Mouse (Mus musculus): ENCODE measurements around the gene Rtf2.

Rtf2 gene

DNA sequence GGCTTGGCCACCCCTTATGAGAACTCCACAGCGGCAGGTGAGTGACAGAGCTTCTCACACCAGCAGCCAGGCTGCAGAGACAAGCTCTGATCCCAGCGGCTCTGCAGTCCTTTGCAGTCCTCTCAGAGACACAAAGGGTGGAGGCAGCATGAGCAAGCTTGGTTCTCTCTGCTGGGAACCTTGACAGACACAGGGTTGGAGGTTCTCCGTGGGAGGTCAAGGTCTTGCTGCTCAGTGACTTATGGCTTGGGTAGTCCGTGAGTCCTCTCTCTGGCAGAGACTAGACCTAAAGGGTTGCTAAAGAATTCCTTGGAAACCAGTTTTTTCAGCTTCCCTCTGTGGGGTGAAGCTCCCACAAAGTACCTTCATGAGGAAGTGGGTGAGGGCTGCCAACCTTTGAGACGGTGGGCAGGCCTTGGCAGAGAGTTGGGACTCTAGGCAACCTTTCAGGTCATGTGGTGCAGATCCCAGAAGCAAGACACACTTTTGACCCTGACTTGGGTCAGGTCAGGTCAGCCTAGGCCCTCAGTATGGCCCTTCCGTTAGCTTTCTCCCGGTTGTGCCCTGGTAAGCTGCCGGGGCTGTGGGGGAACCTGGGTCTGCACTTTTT is 56.5 kb downstream of the Rtf2 start:
- DNase-seq: no peak

DNA sequence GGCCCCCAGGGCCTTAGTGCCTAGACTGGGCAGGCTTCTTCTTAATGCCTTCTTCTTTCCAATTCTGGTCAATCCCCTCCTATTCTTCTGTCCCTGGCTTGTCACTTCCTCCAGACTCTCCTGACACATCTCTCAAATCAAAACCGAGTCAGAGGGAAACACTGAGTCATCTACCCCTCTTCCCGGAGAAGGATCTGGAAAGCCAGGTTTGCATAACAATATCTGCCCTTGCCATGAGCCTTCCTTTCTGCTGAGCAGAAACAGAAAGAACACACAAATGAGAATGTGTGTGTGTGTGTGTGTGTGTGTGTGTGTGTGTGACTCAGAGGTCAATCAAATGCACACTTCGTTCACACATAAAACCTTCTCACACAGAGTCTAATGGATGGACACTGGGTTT is 58.5 kb downstream of the Rtf2 start:
- no peak for DNase-seq

DNA sequence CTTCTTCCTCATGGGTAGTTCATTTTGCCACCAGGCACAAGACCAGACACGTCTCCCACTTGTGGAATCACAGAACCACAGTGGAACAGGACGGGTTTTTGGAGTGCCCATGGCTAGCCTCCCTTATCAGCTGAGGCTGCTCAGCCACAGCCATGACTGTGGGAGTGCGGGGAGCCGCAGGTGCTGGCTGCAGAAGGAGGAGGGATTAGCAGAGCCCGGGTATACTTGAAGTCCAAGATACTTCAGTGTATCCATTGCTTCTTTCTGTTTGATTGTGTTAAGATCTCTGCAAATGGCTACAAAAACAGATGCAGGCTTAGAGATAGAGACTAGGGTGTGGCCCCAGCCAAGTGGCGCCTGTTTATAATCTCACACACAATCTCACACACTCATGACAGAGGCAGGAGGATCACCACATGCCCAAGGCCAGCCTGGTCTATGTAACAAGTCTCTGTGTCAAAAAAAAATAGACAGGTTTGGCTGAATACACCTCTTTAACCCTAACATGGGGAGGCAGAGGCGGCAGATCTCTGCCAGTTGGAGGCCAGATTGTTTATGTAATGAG is 60.5 kb downstream of the Rtf2 start:
- DNase-seq: no peak

DNA sequence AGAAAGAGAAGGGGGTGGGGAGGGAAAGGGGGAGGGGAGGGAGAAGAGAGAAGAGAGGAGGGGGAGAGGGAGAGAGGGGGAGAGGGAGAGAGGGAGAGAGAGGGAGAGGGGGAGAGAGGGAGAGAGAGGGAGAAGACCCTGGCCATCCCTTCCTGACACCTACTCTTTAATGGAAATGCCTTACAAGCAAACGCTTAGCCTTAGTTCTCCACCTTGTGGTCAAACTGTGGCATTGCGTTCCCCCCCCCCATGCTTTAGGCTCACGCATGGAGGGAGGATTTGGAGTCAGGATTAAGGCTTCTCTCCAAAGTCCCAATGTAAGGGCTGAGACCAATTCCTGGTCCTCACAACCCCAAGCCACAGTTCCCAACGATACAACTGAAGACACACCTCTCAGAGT is 61.0 kb downstream of the Rtf2 start:
- DNase-seq: no peak

DNA sequence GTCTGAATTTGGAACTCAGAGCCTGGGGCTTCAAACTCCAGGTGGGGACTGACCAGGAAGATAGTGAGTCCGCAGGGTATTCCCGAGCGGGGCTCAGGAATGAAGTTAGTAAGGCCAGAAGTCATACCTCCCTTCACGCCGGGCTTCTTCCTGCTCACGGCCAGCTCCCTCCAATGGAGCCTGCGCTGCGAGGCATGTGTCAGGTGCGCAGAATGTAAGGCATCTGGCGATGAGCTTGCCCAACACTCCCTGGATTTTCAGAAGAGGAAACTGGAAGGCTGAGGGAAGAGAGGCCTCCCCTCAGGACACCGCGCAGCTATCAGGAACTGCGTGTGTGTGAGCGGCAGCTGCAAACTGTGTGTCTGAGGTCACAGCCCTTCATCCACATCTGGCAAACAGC is 61.8 kb downstream of the Rtf2 start:
- DNase-seq: no peak

DNA sequence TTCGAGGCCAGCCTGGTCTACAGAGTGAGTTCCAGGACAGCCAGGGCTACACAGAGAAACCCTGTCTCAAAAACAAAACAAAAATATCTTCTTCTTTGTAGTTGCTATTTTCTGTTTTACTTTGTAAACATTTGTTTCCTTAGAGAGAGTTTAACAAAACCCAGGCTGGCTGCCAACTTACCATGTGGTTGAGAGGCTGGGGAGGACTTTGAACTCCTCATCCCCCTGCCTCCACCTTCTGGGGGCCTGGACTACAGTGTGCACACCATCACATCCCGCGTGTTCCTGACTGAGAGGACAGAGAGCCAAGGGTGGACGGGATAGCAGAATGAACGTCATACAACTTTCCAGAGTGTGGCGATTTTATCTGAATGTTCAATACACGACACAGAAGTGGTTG is 65.8 kb downstream of the Rtf2 start:
- no peak for DNase-seq

DNA sequence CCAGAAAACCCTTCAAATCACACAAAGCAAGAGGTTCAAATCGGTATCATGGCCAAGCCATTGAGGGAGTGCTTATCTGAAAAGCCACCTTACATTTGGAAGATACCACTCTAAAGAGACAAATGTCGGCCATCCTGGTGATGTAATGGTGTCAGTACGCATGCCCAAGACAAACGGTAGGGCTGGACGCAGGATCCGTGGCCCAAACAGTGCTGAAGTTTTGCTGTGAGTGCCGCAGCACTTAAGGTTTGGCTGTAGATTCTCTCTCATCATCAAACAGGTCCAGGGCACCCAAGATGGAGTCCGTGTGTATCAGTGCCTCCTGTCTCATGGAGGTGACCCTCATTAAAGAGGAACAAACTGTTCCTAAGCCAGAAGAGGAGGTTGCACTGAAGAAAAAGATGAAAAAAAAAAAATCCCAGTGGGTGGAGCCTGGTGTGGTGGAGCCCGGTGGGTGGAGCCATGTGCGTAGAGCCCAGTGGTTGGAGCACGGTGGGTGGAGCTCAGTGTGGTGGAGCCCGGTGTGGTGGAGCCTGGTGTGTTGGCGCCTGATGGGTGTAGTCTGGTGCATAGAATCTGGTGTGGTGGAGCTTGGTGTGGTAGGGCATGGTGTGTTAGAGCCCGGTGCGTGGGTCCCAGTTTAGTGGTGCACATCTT is 69.8 kb downstream of the Rtf2 start:
- no peak for DNase-seq

DNA sequence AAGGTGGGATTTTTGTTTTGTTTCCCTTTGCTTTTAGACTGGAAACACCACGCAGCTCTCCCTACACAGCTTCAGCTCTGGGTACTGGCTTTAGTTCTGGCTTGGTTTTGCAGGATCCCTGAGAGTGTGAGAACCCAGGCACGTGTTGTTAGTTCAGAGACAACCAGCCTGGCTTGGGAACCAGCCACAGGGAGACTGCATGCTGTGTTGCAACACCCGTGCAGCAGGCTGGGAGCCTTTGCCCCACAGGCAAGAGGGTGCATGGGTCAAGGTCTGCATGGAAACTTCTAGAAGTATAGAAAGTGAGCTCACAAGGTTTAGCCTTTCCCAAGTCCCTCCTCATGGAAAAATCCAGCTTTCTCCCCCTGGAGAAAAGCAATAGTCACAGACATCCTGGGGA is 70.5 kb downstream of the Rtf2 start:
- DNase-seq: no peak

DNA sequence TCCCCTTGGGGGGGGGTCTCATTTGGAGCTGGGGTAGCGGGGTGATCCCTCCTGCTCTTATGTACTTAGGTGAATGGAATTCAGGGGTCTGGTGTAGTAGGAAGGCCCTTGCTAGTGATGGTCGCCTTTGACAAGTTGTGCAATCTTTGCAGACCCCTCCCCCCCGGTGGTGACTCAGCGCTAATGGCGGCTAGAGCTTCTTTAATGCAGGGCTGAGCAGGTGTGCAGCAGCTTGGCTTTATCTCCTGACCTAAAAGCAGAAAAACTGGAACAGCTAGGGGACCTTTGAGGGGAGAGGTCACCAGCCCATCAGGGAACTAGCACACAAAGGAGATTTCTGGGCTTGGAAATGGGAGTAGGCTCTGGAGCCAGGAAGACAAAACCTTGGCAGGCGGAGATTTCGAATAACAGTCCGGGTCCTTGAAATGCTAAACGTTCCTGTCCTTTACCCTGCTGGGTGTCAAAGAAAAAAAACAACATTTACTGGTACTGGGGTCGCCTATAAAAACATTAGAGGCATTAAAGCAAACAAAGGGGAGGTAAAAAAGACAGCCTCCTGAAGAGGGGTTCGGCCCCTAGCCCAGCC is 76.1 kb downstream of the Rtf2 start:
- DNase-seq: no peak

Data from cerebellum, adult 11-12 months (tissue).